ENCODE assay signal across 8 mouse cellular contexts in genomic region chr2:80669868-80670666, GRCm38 (mm10). TPM values are rescaled to one million over a fixed set of nuclear protein-coding genes. Genes with fewer than 3 reads are reported as not detected.
DNase-seq lines count a peak whose midpoint lies in the region; ATAC-seq and TF ChIP-seq lines count a peak whose summit lies in the region.

No protein-coding gene starts in this region.

- no peaks in the 10 kb centered on the region for H3K27me3 ChIP-seq in heart, postnatal 0 days (ENCODE audit: control insufficient read depth, insufficient read depth, low read length)
- no peaks in the 10 kb centered on the region for H3K27me3 ChIP-seq in heart, embryonic 11.5 days (ENCODE audit: control insufficient read depth, insufficient read depth, low read length)

- H3K27ac ChIP-seq in heart, postnatal 0 days (ENCODE audit: low read depth) = no peak overlapping the region
- H3K27ac ChIP-seq in heart, embryonic 11.5 days (ENCODE audit: low read depth, low read length) = no peak overlapping the region
- H3K27ac ChIP-seq in embryonic fibroblast, embryonic 13.5 days (ENCODE audit: insufficient read depth, low read length) = no peak overlapping the region

- ATAC-seq in heart, postnatal 0 days (ENCODE audit: insufficient read depth, low read depth) = no peak
- no peak for ATAC-seq in heart, embryonic 11.5 days (replicated peaks; ENCODE audit: insufficient number of reproducible peaks, low FRiP score, low TSS enrichment)

- no peak overlapping the region for H3K4me2 ChIP-seq in heart, postnatal 0 days (ENCODE audit: low read depth, low read length)
- no peak overlapping the region for H3K4me2 ChIP-seq in heart, embryonic 11.5 days

- TF ChIP-seq CTCF in heart, postnatal 0 days (IDR thresholded peaks at IDR 0.05; ENCODE audit: low read depth) = peak; percentile 43
- peak; percentile 19; the same call in 1 of the 2 replicates for TF ChIP-seq CTCF in embryonic fibroblast, embryonic 13.5 days (IDR thresholded peaks at IDR 0.05; ENCODE audit: borderline replicate concordance, insufficient read depth, low read length)

- H3K9me3 ChIP-seq in heart, postnatal 0 days (replicated peaks; ENCODE audit: control insufficient read depth, low read length) = no peaks in the 10 kb centered on the region
- H3K9me3 ChIP-seq in heart, embryonic 11.5 days (replicated peaks; ENCODE audit: control insufficient read depth, low read length) = no peaks in the 10 kb centered on the region

- H3K9ac ChIP-seq in heart, postnatal 0 days (replicated peaks; ENCODE audit: low read depth, low read length) = no peak overlapping the region
- no peak overlapping the region for H3K9ac ChIP-seq in heart, embryonic 11.5 days (ENCODE audit: low read depth, low read length)

- H3K36me3 ChIP-seq in heart, postnatal 0 days (replicated peaks; ENCODE audit: control insufficient read depth, insufficient read depth, low read length) = no peaks in the 10 kb centered on the region
- no peaks in the 10 kb centered on the region for H3K36me3 ChIP-seq in heart, embryonic 11.5 days (ENCODE audit: control insufficient read depth, insufficient read depth, low read length)

- no peaks in the 10 kb centered on the region for H3K4me1 ChIP-seq in heart, postnatal 0 days (ENCODE audit: control insufficient read depth, insufficient read depth)
- H3K4me1 ChIP-seq in heart, embryonic 11.5 days (ENCODE audit: control insufficient read depth, insufficient read depth, low read length) = no peaks in the 10 kb centered on the region
- no peaks in the 10 kb centered on the region for H3K4me1 ChIP-seq in embryonic fibroblast, embryonic 13.5 days (ENCODE audit: control insufficient read depth, insufficient read depth, low read length)

- no peak for TF ChIP-seq EP300 in heart, postnatal 0 days (IDR thresholded peaks at IDR 0.05; ENCODE audit: low read depth)

- DNase-seq in heart, postnatal 0 days (ENCODE audit: low spot score) = no peak
- peak; percentile 45 for DNase-seq in testis, postnatal 10 days (ENCODE audit: low spot score)
- no peak for DNase-seq in testis, postnatal 14 days (ENCODE audit: low spot score)
- peak; percentile 32 for DNase-seq in thymus, postnatal 4 days
- DNase-seq in adrenal gland, postnatal 36 days = no peak
- no peak for DNase-seq in urinary bladder, postnatal 36 days (ENCODE audit: low spot score in 2 of 2)

- no peak for TF ChIP-seq POLR2A in embryonic fibroblast, embryonic 13.5 days (IDR thresholded peaks at IDR 0.05; ENCODE audit: low read depth, low read length)

- H3K4me3 ChIP-seq in heart, postnatal 0 days (ENCODE audit: low read depth, low read length) = no peak overlapping the region
- H3K4me3 ChIP-seq in heart, embryonic 11.5 days (ENCODE audit: low read depth, low read length) = no peak overlapping the region
- H3K4me3 ChIP-seq in embryonic fibroblast, embryonic 13.5 days (ENCODE audit: insufficient read depth, low read length) = no peak overlapping the region

- 74% methylated on average over 11 of the region's 11 CpGs for WGBS in heart, postnatal 0 days
- WGBS in heart, embryonic 11.5 days (ENCODE audit: insufficient replicate concordance) = 77% methylated on average over 11 of the region's 11 CpGs

RNA-seq across cellular contexts. Expression of gene Nup35, which starts 53.0 kb away (rescaled TPM):
- 7.1 and 15.0 TPM in 2 replicates for total RNA-seq in heart, postnatal 0 days (2014; rRNA removed; ENCODE audit: low replicate concordance)
- polyA plus RNA-seq in heart, postnatal 0 days (2015; fragmentation: Nextera tagmentation; extraction: Ambion mirVana) = 9.1 and 10.7 TPM in 2 replicates
- polyA plus RNA-seq in heart, embryonic 11.5 days (2014; fragmentation: Nextera tagmentation; extraction: Ambion mirVana) = 29.3 and 29.8 TPM in 2 replicates
- 31.2 and 39.1 TPM in 2 replicates for polyA plus RNA-seq in embryonic fibroblast, embryonic 13.5 days (2011; ENCODE audit: insufficient read length, low read depth, missing spikeins)
- 10 to 100 TPM; 24.3 to 27.1 TPM for total RNA-seq in adrenal gland, postnatal 36 days (2021)

RNA-seq across cellular contexts. Expression of gene Dusp19, which starts 53.2 kb away (rescaled TPM):
- 5.1 and 11.0 TPM in 2 replicates for total RNA-seq in heart, postnatal 0 days (2014; rRNA removed; ENCODE audit: low replicate concordance)
- 9.1 and 10.3 TPM in 2 replicates for polyA plus RNA-seq in heart, postnatal 0 days (2015; fragmentation: Nextera tagmentation; extraction: Ambion mirVana)
- polyA plus RNA-seq in heart, embryonic 11.5 days (2014; fragmentation: Nextera tagmentation; extraction: Ambion mirVana) = 12.0 and 13.3 TPM in 2 replicates
- 15.0 and 19.3 TPM in 2 replicates for polyA plus RNA-seq in embryonic fibroblast, embryonic 13.5 days (2011; ENCODE audit: insufficient read length, low read depth, missing spikeins)
- total RNA-seq in adrenal gland, postnatal 36 days (2021) = 10 to 100 TPM; 13.3 to 19.8 TPM

Comparison
In these comparisons a context has a peak if more than half of its experiments do, and no peak if none do; other contexts are left out.
1. DNase-seq: peak in testis, postnatal 10 days (single experiment) and thymus, postnatal 4 days (single experiment); none in heart, postnatal 0 days (single experiment), testis, postnatal 14 days (single experiment), adrenal gland, postnatal 36 days (0 of 2) and urinary bladder, postnatal 36 days (0 of 2).